Mouse (Mus musculus) MEL (cell line): Measurements from ENCODE around the gene Fstl3. TPM values are rescaled to one million over a fixed set of nuclear protein-coding genes. Genes with fewer than 3 reads are reported as not detected.
A peak's percentile ranks its signal among the peaks of the same experiment; 100 is the strongest.

Source experiments
- DNase-seq: peaks from one replicate; pipeline ENCODE4 v3.0.0; 2011; ENCODE audit warnings: low read depth, low spot score
- H3K27ac ChIP-seq: 2 replicates; pipeline ENCODE4 v1.5.1; 2012; ENCODE audit warnings: low read depth, mild to moderate bottlenecking, control low read depth, low read length, moderate library complexity; ENCODE audit not compliant: control insufficient read depth
- H3K27me3 ChIP-seq, 2 experiments: fragments of 150-350 bp in 1 of 2; sonication (generic) in 1 of 2; 2 replicates each; pipeline ENCODE4 v1.6.1; 2012; ENCODE audit warnings: low read length in 2 of 2, mild to moderate bottlenecking in 2 of 2, improper control_type of control experiment in 1 of 2, moderate library complexity in 1 of 2; ENCODE audit not compliant: insufficient read depth in 2 of 2, control insufficient read depth in 1 of 2
- H3K36me3 ChIP-seq, 2 experiments: 2 replicates each; pipeline ENCODE4 v1.6.1; 2012 to 2014; ENCODE audit warnings: low read length in 2 of 2, improper control_type of control experiment in 1 of 2, inconsistent platforms in 1 of 2, mild to moderate bottlenecking in 1 of 2; ENCODE audit not compliant: insufficient read depth in 2 of 2, control insufficient read depth in 1 of 2
- H3K4me1 ChIP-seq, 2 experiments: fragments of 150-350 bp in 1 of 2; sonication (generic) in 1 of 2; 2 replicates each; pipeline ENCODE4 v1.6.1; 2012; ENCODE audit warnings: low read length in 2 of 2, improper control_type of control experiment in 1 of 2, mild to moderate bottlenecking in 1 of 2; ENCODE audit not compliant: insufficient read depth in 2 of 2, control insufficient read depth in 1 of 2
- H3K4me3 ChIP-seq, 2 experiments: fragments of 150-350 bp in 1 of 2; sonication (generic) in 1 of 2; 2 replicates each; pipeline ENCODE4 v1.5.1; 2012; ENCODE audit warnings: low read depth in 2 of 2, low read length in 2 of 2, mild to moderate bottlenecking in 2 of 2, moderate library complexity in 2 of 2, control low read depth in 1 of 2, improper control_type of control experiment in 1 of 2; ENCODE audit not compliant: control insufficient read depth in 1 of 2, insufficient read depth in 1 of 2
- H3K79me2 ChIP-seq: 2 replicates; pipeline ENCODE4 v1.6.1; 2012; ENCODE audit warnings: mild to moderate bottlenecking, low read length, moderate library complexity; ENCODE audit not compliant: control insufficient read depth, poor library complexity, insufficient read depth
- H3K9ac ChIP-seq: 2 replicates; pipeline ENCODE4 v1.6.1; 2012; ENCODE audit warnings: low read depth, mild to moderate bottlenecking, control low read depth, low read length, moderate library complexity; ENCODE audit not compliant: control insufficient read depth, poor library complexity, severe bottlenecking
- H3K9me3 ChIP-seq: fragments of 150-350 bp; sonication (generic); replicated peaks from 2 replicates; pipeline ENCODE4 v1.6.1; 2012; ENCODE audit warnings: mild to moderate bottlenecking, low read length, improper control_type of control experiment, moderate library complexity; ENCODE audit not compliant: insufficient read depth
- BHLHE40 ChIP-seq: IDR thresholded peaks from 2 replicates; pipeline ENCODE4 v1.6.1; 2012; ENCODE audit warnings: low read depth, mild to moderate bottlenecking, inconsistent platforms, low read length, improper control_type of control experiment, borderline replicate concordance
- CTCF ChIP-seq, 3 experiments: IDR thresholded peaks in 2 of 3; conservative IDR thresholded peaks in 1 of 3; 2 replicates each; pipeline ENCODE4 v1.5.1; 2011 to 2012; ENCODE audit warnings: low read length in 3 of 3, low read depth in 2 of 3, mild to moderate bottlenecking in 2 of 3, improper control_type of control experiment in 1 of 3, inconsistent platforms in 1 of 3, mixed read lengths in 1 of 3, moderate library complexity in 1 of 3; ENCODE audit not compliant: control insufficient read depth in 1 of 3, insufficient read depth in 1 of 3, poor library complexity in 1 of 3, severe bottlenecking in 1 of 3
- ELF1 ChIP-seq: IDR thresholded peaks from 2 replicates; pipeline ENCODE4 v1.6.1; 2014; ENCODE audit warnings: low read depth, mild to moderate bottlenecking, inconsistent platforms, low read length, improper control_type of control experiment, moderate library complexity
- EP300 ChIP-seq, 2 experiments: IDR thresholded peaks; 2 replicates each; pipeline ENCODE4 v1.6.1; 2011; ENCODE audit warnings: improper control_type of control experiment in 2 of 2, low read length in 2 of 2, low read depth in 1 of 2, mild to moderate bottlenecking in 1 of 2
- GATA1 ChIP-seq: IDR thresholded peaks from 2 replicates; pipeline ENCODE4 v1.6.1; 2011; ENCODE audit warnings: low read depth, low read length, improper control_type of control experiment
- KAT2A ChIP-seq: conservative IDR thresholded peaks from 2 replicates; pipeline ENCODE4 v1.6.1; 2012; ENCODE audit warnings: low read depth, low read length, improper control_type of control experiment, inconsistent platforms
- POLR2AphosphoS2 ChIP-seq: IDR thresholded peaks from 2 replicates; pipeline ENCODE4 v1.6.1; 2011; ENCODE audit warnings: low read length, improper control_type of control experiment
- RAD21 ChIP-seq: IDR thresholded peaks from 2 replicates; pipeline ENCODE4 v1.6.1; 2011; ENCODE audit warnings: mild to moderate bottlenecking, low read depth, low read length, improper control_type of control experiment
- SIN3A ChIP-seq: IDR thresholded peaks from 2 replicates; pipeline ENCODE4 v1.6.1; 2012; ENCODE audit warnings: low read length, improper control_type of control experiment, inconsistent platforms
- SMC3 ChIP-seq: IDR thresholded peaks from 2 replicates; pipeline ENCODE4 v1.6.1; 2011; ENCODE audit warnings: low read depth, low read length, improper control_type of control experiment
- UBTF ChIP-seq: IDR thresholded peaks from 2 replicates; pipeline ENCODE4 v1.6.1; 2012; ENCODE audit warnings: low read depth, mild to moderate bottlenecking, inconsistent platforms, low read length, improper control_type of control experiment, moderate library complexity, borderline replicate concordance; ENCODE audit not compliant: insufficient read depth
- ZC3H11A ChIP-seq: IDR thresholded peaks from 2 replicates; pipeline ENCODE4 v1.6.1; 2012; ENCODE audit warnings: low read depth, mild to moderate bottlenecking, inconsistent platforms, low read length, improper control_type of control experiment
- ZMIZ1 ChIP-seq: IDR thresholded peaks from 2 replicates; pipeline ENCODE4 v1.6.1; 2012; ENCODE audit warnings: low read depth, mild to moderate bottlenecking, inconsistent platforms, low read length, improper control_type of control experiment, moderate library complexity
- ZNF384 ChIP-seq: IDR thresholded peaks from 2 replicates; pipeline ENCODE4 v1.6.1; 2012; ENCODE audit warnings: low read depth, mild to moderate bottlenecking, inconsistent platforms, low read length, improper control_type of control experiment
- polyA plus RNA-seq, 2 experiments: library from polyadenylated mRNA; stranded (reverse) in 1 of 2; unstranded in 1 of 2; fragments of >175 nt in 1 of 2; fragments of >200 nt in 1 of 2; gene quantifications; 2 replicates each; pipeline versions ENCODE4 v1.2.1 to v1.2.4; 2012; ENCODE audit warnings: low replicate concordance in 2 of 2, low read depth in 1 of 2; ENCODE audit not compliant: insufficient read length in 2 of 2, insufficient read depth in 1 of 2, missing spikeins in 1 of 2
- total RNA-seq: library from RNA; depleted of rRNA; stranded (reverse); fragments of 300-350 nt; gene quantifications from 2 replicates; pipeline ENCODE4 v1.2.3, GENCODE M21; 2012

Fstl3 gene
- total and polyA plus RNA-seq, 3 experiments: 4.3 to 7.1 TPM; not detected in 1

DNA sequence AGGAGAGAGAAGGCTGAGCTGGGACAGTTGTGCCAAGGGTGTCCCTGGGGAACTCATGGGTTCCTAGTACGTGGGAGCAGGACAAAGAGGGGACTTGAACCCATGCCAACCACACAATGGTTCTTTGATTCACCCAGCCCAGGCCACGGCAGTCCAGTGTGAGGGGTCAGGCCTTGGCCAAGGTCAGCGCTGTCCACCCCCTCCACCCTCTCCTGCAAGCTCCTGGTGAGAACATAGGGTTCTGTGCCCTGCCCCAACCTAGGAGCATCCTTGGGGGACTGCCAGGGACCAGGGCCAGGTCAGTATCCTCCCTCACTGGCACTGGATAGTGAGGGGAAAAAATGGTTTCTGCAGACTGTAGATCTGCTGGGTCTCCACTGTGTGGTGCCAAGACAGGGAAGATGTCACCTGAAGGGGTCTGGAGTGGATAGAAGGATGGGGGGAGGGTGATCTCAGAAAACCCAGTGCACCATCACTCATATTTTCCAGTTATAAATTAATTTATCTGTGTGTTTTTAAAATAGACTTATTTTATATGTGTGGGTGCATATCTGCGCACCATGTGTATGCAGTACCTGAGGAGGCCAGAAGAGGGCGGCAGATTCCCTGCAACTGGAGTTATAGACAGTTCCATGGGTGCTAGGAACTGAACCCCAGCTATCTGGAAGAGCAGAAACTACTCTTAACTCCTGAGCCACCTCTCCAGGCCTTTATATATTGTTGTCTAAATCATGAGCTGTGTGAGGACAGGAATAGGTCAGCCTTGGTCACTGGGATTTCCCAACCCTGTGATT lies 2.4 kb upstream of the Fstl3 start:
- H3K4me1 ChIP-seq: no peaks in the 10 kb centered on the region
- H3K4me3 ChIP-seq: no peak overlapping the region
- H3K27me3 ChIP-seq: no peaks in the 10 kb centered on the region
- H3K79me2 ChIP-seq: no peaks in the 10 kb centered on the region
- no peaks in the 10 kb centered on the region for H3K36me3 ChIP-seq
- H3K9me3 ChIP-seq: no peaks in the 10 kb centered on the region
- H3K9ac ChIP-seq: no peak overlapping the region
- peak; percentile 65 for DNase-seq
- H3K27ac ChIP-seq: no peak overlapping the region
- TF ChIP-seq SMC3 (peak; percentile 49), RAD21 (peak; percentile 30), ELF1 (no peak), CTCF (IDR thresholded peaks at IDR 0.05 in 2 of 3, conservative IDR thresholded peaks at IDR 0.05 in 1 of 3; ENCODE audit: control insufficient read depth in 1 of 3, insufficient read depth in 1 of 3, low read depth in 2 of 3, low read length in 3 of 3, poor library complexity in 1 of 3, severe bottlenecking in 1 of 3) (peak; percentile 64 to 70 (median 65))
- TF ChIP-seq, all 39 proteins: peak for 3

GRCm38 (mm10) chr10:79778006-79778405 lies 934 bp downstream of the Fstl3 start:
- H3K79me2 ChIP-seq: no peaks in the 10 kb centered on the region
- no peaks in the 10 kb centered on the region for H3K36me3 ChIP-seq
- peaks cover 0 to 8% of the 10 kb centered on the region in 2 experiments; a peak in 1 of 4 replicates for H3K4me1 ChIP-seq
- H3K27me3 ChIP-seq: no peaks in the 10 kb centered on the region
- no peak for DNase-seq
- TF ChIP-seq ZMIZ1: no peak
- TF ChIP-seq EP300 (IDR thresholded peaks at IDR 0.05; ENCODE audit: low read depth in 1 of 2, low read length in 2 of 2): no peak
- no peak for TF ChIP-seq BHLHE40
- no peak for TF ChIP-seq GATA1
- no peak for TF ChIP-seq KAT2A
- no peak for TF ChIP-seq CTCF (IDR thresholded peaks at IDR 0.05 in 2 of 3, conservative IDR thresholded peaks at IDR 0.05 in 1 of 3; ENCODE audit: control insufficient read depth in 1 of 3, insufficient read depth in 1 of 3, low read depth in 2 of 3, low read length in 3 of 3, poor library complexity in 1 of 3, severe bottlenecking in 1 of 3)
- no peak for TF ChIP-seq UBTF
- TF ChIP-seq SIN3A: no peak
- TF ChIP-seq ZC3H11A: no peak
- no peak for TF ChIP-seq SMC3
- no peak for TF ChIP-seq POLR2AphosphoS2
- TF ChIP-seq ZNF384: no peak
- TF ChIP-seq, all 39 proteins: peak for 0
- peak overlapping the region in 1 of 2 experiments; percentile 72; a peak in 1 of 4 replicates for H3K4me3 ChIP-seq
- no peaks in the 10 kb centered on the region for H3K9me3 ChIP-seq
- no peak overlapping the region for H3K9ac ChIP-seq
- H3K27ac ChIP-seq: no peak overlapping the region
